Mouse (Mus musculus) right cerebral cortex, postnatal 14 days (tissue): ENCODE measurements at regions not wholly inside any gene's neighbourhood (a gene's known extent, or its start where the extent isn't known, plus 50 kb on each side); places are given as distances from the start of the nearest gene placed in this dataset.

Experiments used
- DNase-seq: peaks from one replicate; pipeline ENCODE4 v3.0.0; 2022

DNA sequence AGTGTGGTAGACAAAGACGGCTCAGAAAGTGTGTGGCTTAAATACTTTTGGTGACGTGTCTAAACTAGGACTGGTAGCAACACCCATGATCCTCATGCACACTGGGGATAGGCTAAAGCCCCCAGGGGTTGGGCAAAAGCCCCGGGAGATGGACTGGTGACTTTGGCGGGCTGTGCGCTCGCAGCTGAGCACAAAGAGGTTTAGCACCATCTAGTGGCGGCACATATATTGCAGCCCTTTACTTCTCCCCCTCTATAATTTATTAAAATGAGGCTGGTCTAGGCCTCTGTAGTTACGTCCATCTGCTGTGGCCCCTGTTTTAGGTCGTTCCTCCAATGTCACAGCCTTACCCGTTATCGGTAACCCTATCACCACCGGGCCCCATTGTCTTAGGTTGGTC lies 205.3 kb upstream of the Dock11 start:
- peak; percentile 2 for DNase-seq
